ENCODE assay signal across 23 mouse cellular contexts in the genomic region with DNA sequence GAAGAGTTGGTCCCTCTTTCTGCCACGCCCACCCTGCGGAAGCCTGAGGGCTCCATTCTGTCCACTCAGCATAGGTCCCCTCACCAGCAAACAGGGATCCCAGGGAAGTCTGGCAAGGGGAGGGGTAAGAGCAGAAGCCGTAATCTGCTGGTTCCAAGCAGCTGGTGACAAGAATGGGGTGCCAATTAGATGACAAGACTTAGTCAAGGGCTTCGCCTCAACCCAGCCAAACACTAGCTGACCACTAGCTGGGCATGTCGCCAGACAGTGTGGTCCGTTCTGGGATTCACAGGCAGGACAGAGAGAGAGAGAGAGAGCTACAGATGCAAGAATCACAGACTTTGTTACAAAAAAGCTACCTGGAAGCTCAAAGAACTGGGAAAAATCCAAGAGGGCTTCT. TPM values are rescaled to one million over a fixed set of nuclear protein-coding genes. Genes with fewer than 3 reads are reported as not detected.
DNase-seq lines count a peak whose midpoint lies in the region; TF ChIP-seq lines count a peak whose summit lies in the region.
"Had no signal": no experiment of that assay in that cellular context is flagged by ENCODE, and none has a peak within 500 bp of the region (broad histone marks: within the 10 kb centered on the region; RNA-seq: fewer than 3 reads in every experiment).

No protein-coding gene starts in this region.

- no peak for TF ChIP-seq POLR2A in myocyte (IDR thresholded peaks at IDR 0.05; ENCODE audit: insufficient read length, low read depth)

- peaks cover 31% of the 10 kb centered on the region for H3K36me3 ChIP-seq in myocyte (ENCODE audit: control insufficient read depth, insufficient read depth)
- H3K36me3 ChIP-seq: lung, embryonic 15.5 days; midbrain, embryonic 10.5 days; neural tube, embryonic 12.5 days had no signal

- H3K79me2 ChIP-seq in myocyte (ENCODE audit: control insufficient read depth, insufficient read depth) = peaks cover 24% of the 10 kb centered on the region

- peak; percentile 33 for DNase-seq in adrenal gland, adult 2 months
- no peak for DNase-seq in adrenal gland, adult 18-20 months (ENCODE audit: low spot score in 2 of 2)
- DNase-seq in heart, postnatal 10 days = peak; percentile 45 to 46
- no peak for DNase-seq in heart, adult 18-20 months
- DNase-seq in lung, postnatal 4 days = peak; percentile 32 to 60
- DNase-seq in lung, postnatal 25 days (ENCODE audit: low spot score) = no peak
- no peak for DNase-seq in retina, embryonic 14.5 days (ENCODE audit: low spot score)
- DNase-seq: adrenal gland, postnatal 25 days; cerebellum, adult 2 months; cerebellum, postnatal 14 days; gastrocnemius, postnatal 36 days; kidney, adult 8-10 months; kidney, postnatal 4 days; liver; right cerebral cortex, postnatal 4 days; thymus, adult 18-20 months; thymus, postnatal 25 days had no signal

- H3K4me2 ChIP-seq in myocyte (ENCODE audit: low read depth) = peak overlapping the region; percentile 45
- H3K4me2 ChIP-seq: forebrain, embryonic 13.5 days; liver, embryonic 15.5 days; lung, embryonic 15.5 days; neural tube, embryonic 12.5 days had no signal

- no peak overlapping the region for H3ac ChIP-seq in myocyte (ENCODE audit: control insufficient read depth, insufficient read length)

- no peak overlapping the region for H3K4me3 ChIP-seq in myocyte
- H3K4me3 ChIP-seq: forebrain, embryonic 13.5 days; liver, embryonic 15.5 days; lung, embryonic 15.5 days; midbrain, embryonic 10.5 days; neural tube, embryonic 12.5 days had no signal

- no peaks in the 10 kb centered on the region for H3K27me3 ChIP-seq in myocyte (ENCODE audit: control insufficient read depth, insufficient read depth, insufficient read length)
- H3K27me3 ChIP-seq: liver, embryonic 15.5 days; neural tube, embryonic 12.5 days had no signal

- intact Hi-C loops in heart, postnatal 10 days (cut with DNase I) = no loop called here

TF ChIP-seq in myocyte, 11 proteins besides CTCF, POLR2A, EP300 and RAD21:
- TF ChIP-seq MYOD1 (IDR thresholded peaks at IDR 0.05; ENCODE audit: control insufficient read depth in 1 of 3, insufficient read length in 2 of 3, low read depth in 2 of 3) = peak in 2 of 3 experiments; percentile 41 to 71
- peak in 2 of 3 experiments; percentile 30 to 75 for TF ChIP-seq MYOG (IDR thresholded peaks at IDR 0.05; ENCODE audit: control insufficient read depth in 1 of 3, insufficient read depth in 1 of 3, insufficient read length in 2 of 3, low read depth in 2 of 3)
- peak; percentile 25 for TF ChIP-seq TCF12 (IDR thresholded peaks at IDR 0.05; ENCODE audit: insufficient read depth, poor library complexity, severe bottlenecking)
- no peak for TF ChIP-seq MAX (IDR thresholded peaks at IDR 0.05; ENCODE audit: low read depth)

RNA-seq across cellular contexts. Expression of a gene that starts 36.7 kb away (rescaled TPM):
- total RNA-seq in adrenal gland, adult 2 months (2021) = 10 to 100 TPM in 1 of 2 experiments, 1 to 10 TPM in 1; 9.1 to 16.1 TPM
- 4.3 and 4.5 TPM in 2 replicates for polyA plus RNA-seq in adrenal gland, adult 2 months (2012; rRNA removed)
- 10 to 100 TPM in 1 of 2 experiments, 1 to 10 TPM in 1; 9.3 to 11.4 TPM for total RNA-seq in adrenal gland, adult 18-20 months (2021)
- total RNA-seq in heart, postnatal 10 days (2021) = 1 to 10 TPM; 6.1 to 6.4 TPM
- total RNA-seq in heart, adult 18-20 months (2021) = 1 to 10 TPM; 7.9 to 8.3 TPM
- polyA plus RNA-seq in myocyte (2012; fragmentation: generic; extraction: Trizol) = 11.6 TPM

RNA-seq across cellular contexts. Expression of a gene that starts 59.6 kb away (rescaled TPM):
- total RNA-seq in adrenal gland, adult 2 months (2021) = 100 to 1,000 TPM; 161 to 186 TPM
- 218 and 257 TPM in 2 replicates for polyA plus RNA-seq in adrenal gland, adult 2 months (2012; rRNA removed)
- 100 to 1,000 TPM; 115 to 227 TPM for total RNA-seq in adrenal gland, adult 18-20 months (2021)
- total RNA-seq in heart, postnatal 10 days (2021) = 10 to 100 TPM; 84.5 to 86.0 TPM
- 100 to 1,000 TPM in 1 of 2 experiments, 10 to 100 TPM in 1; 83.8 to 111 TPM for total RNA-seq in heart, adult 18-20 months (2021)
- 52.4 TPM for polyA plus RNA-seq in myocyte (2012; fragmentation: generic; extraction: Trizol)

Comparison
In these comparisons a context has a peak if more than half of its experiments do, and no peak if none do; other contexts are left out.
1. DNase-seq: peak in adrenal gland, adult 2 months (single experiment), heart, postnatal 10 days (2 of 2) and lung, postnatal 4 days (2 of 2); none in adrenal gland, adult 18-20 months (0 of 2), heart, adult 18-20 months (0 of 2), lung, postnatal 25 days (single experiment) and retina, embryonic 14.5 days (single experiment).